Mouse (Mus musculus): ENCODE results near the gene Rbm12. TPM values are rescaled to one million over a fixed set of nuclear protein-coding genes. Genes with fewer than 3 reads are reported as not detected.
A peak's percentile ranks its signal among the peaks of the same experiment; 100 is the strongest.

Gene Rbm12
- total and polyA plus RNA-seq, 3 experiments: 9.6 to 36.5 (median 20.7) TPM

GRCm38 (mm10) chr2:156052816-156053215 is 59.0 kb downstream of the Rbm12 start, which contains the start of gene Fer1l4:
Gene Fer1l4, minus strand, starts transcription at chr2:156052947.
- no peaks in the 10 kb centered on the region for H3K79me2 ChIP-seq (replicated peaks; ENCODE audit: control insufficient read depth, extremely low read depth, insufficient read depth, poor library complexity, severe bottlenecking)
- no peak within 1 kb of the TSS for H3K27ac ChIP-seq (ENCODE audit: insufficient read depth, low read depth)
- no peak for TF ChIP-seq MAZ (IDR thresholded peaks at IDR 0.05; ENCODE audit: low read depth, low read length)
- no peak for TF ChIP-seq IRF4 (IDR thresholded peaks at IDR 0.05; ENCODE audit: low read depth, low read length)
- TF ChIP-seq GABPA (IDR thresholded peaks at IDR 0.05; ENCODE audit: insufficient replicate concordance, low read depth, low read length): no peak
- in situ Hi-C loops (cut with MboI; ENCODE audit: low pct_ligation_motif_present, low pct_unique_long_range_greater_than_20kb, low sequenced_read_pairs): no loop called here
- no peak within 1 kb of the TSS for H3K9ac ChIP-seq (ENCODE audit: insufficient read depth, low read depth)
- H3K9me3 ChIP-seq (replicated peaks; ENCODE audit: low read length): peaks cover 8% of the 10 kb centered on the region
- dilution Hi-C loops (cut with MboI; ENCODE audit: extremely low pct_ligation_motif_present, extremely low pct_unique_long_range_greater_than_20kb, low sequenced_read_pairs): no loop called here
- no peaks in the 10 kb centered on the region for H3K36me3 ChIP-seq (replicated peaks in 1 of 2; ENCODE audit: control insufficient read depth in 1 of 2, insufficient read depth in 1 of 2, low read length in 1 of 2)
- H3K27me3 ChIP-seq (replicated peaks): peaks cover 76% of the 10 kb centered on the region
- no peak for DNase-seq (ENCODE audit: extremely low read depth)
- H3K4me1 ChIP-seq (ENCODE audit: control insufficient read depth in 1 of 2, insufficient read depth in 2 of 2): peaks cover 6 to 11% of the 10 kb centered on the region in 2 experiments
- H3K4me2 ChIP-seq (ENCODE audit: insufficient read depth, low read depth, poor library complexity, severe bottlenecking): 0 out of 2 replicates have a peak within 1 kb of the TSS, but pooled peaks have one; percentile 13
- H3K4me3 ChIP-seq (replicated peaks in 1 of 3; ENCODE audit: low read depth in 2 of 3, low read length in 2 of 3, poor library complexity in 1 of 3): no peak within 1 kb of the TSS

- TF ChIP-seq CHD1 (IDR thresholded peaks at IDR 0.05; ENCODE audit: low read depth, low read length): no peak
- TF ChIP-seq IRF4 (IDR thresholded peaks at IDR 0.05; ENCODE audit: low read depth, low read length): no peak
- TF ChIP-seq NELFE (IDR thresholded peaks at IDR 0.05; ENCODE audit: low read depth, low read length): no peak
- TF ChIP-seq RCOR1 (conservative IDR thresholded peaks at IDR 0.05; ENCODE audit: low read depth, low read length): no peak
- TF ChIP-seq UBTF (IDR thresholded peaks at IDR 0.05; ENCODE audit: low read depth, low read length): no peak
- no peak for TF ChIP-seq ELF1 (IDR thresholded peaks at IDR 0.05; ENCODE audit: low read depth, low read length)
- TF ChIP-seq NRF1 (IDR thresholded peaks at IDR 0.05; ENCODE audit: low read depth, low read length): no peak
- TF ChIP-seq ZNF384 (IDR thresholded peaks at IDR 0.05; ENCODE audit: low read depth, low read length): no peak
- no peak for TF ChIP-seq HCFC1 (IDR thresholded peaks at IDR 0.05; ENCODE audit: low read depth, low read length)
- TF ChIP-seq POLR2A (IDR thresholded peaks at IDR 0.05; ENCODE audit: low read depth, low read length): no peak
- no peak for TF ChIP-seq USF1 (IDR thresholded peaks at IDR 0.05; ENCODE audit: low read depth, low read length)
- no peaks in the 10 kb centered on the region for H3K79me2 ChIP-seq (replicated peaks; ENCODE audit: control insufficient read depth, extremely low read depth, insufficient read depth, poor library complexity, severe bottlenecking)
- DNase-seq (ENCODE audit: extremely low read depth): peak; percentile 46
- H3K27me3 ChIP-seq (replicated peaks): peaks cover 93% of the 10 kb centered on the region
- H3K4me2 ChIP-seq (ENCODE audit: insufficient read depth, low read depth, poor library complexity, severe bottlenecking): peak overlapping the region; percentile 84
- dilution Hi-C loops (cut with MboI; ENCODE audit: extremely low pct_ligation_motif_present, extremely low pct_unique_long_range_greater_than_20kb, low sequenced_read_pairs) (no loop called here), in situ Hi-C loops (cut with MboI; ENCODE audit: low pct_ligation_motif_present, low pct_unique_long_range_greater_than_20kb, low sequenced_read_pairs) (no loop called here)
- H3K4me3 ChIP-seq (replicated peaks in 1 of 3; ENCODE audit: low read depth in 2 of 3, low read length in 2 of 3, poor library complexity in 1 of 3): no peak overlapping the region
- no peaks in the 10 kb centered on the region for H3K36me3 ChIP-seq (replicated peaks in 1 of 2; ENCODE audit: control insufficient read depth in 1 of 2, insufficient read depth in 1 of 2, low read length in 1 of 2)
- H3K9ac ChIP-seq (ENCODE audit: insufficient read depth, low read depth): no peak overlapping the region
- H3K4me1 ChIP-seq (ENCODE audit: control insufficient read depth in 1 of 2, insufficient read depth in 2 of 2): peaks cover 10 to 14% of the 10 kb centered on the region in 2 experiments
- H3K27ac ChIP-seq (ENCODE audit: insufficient read depth, low read depth): no peak overlapping the region
- no peaks in the 10 kb centered on the region for H3K9me3 ChIP-seq (replicated peaks; ENCODE audit: low read length)
These were observed 63.8 kb downstream of the Rbm12 start for GRCm38 (mm10) chr2:156047929-156048328.

- no peak for TF ChIP-seq MAX (IDR thresholded peaks at IDR 0.05; ENCODE audit: low read length)
- TF ChIP-seq POLR2AphosphoS2 (IDR thresholded peaks at IDR 0.05; ENCODE audit: low read depth, low read length): no peak
- no peak for TF ChIP-seq TBP (conservative IDR thresholded peaks at IDR 0.05; ENCODE audit: low read depth, low read length)
- TF ChIP-seq NELFE (IDR thresholded peaks at IDR 0.05; ENCODE audit: low read depth, low read length): no peak
- TF ChIP-seq MAZ (IDR thresholded peaks at IDR 0.05; ENCODE audit: low read depth, low read length): no peak
- Histone ChIP-seq H3K4me1 (ENCODE audit: control insufficient read depth in 1 of 2, insufficient read depth in 2 of 2) (peaks cover 9 to 11% of the 10 kb centered on the region in 2 experiments), H3K27me3 (replicated peaks) (peaks cover 70% of the 10 kb centered on the region), H3K4me2 (ENCODE audit: insufficient read depth, low read depth, poor library complexity, severe bottlenecking) (no peak overlapping the region), H3K9me3 (replicated peaks; ENCODE audit: low read length) (no peaks in the 10 kb centered on the region), H3K9ac (ENCODE audit: insufficient read depth, low read depth) (no peak overlapping the region), H3K79me2 (replicated peaks; ENCODE audit: control insufficient read depth, extremely low read depth, insufficient read depth, poor library complexity, severe bottlenecking) (no peaks in the 10 kb centered on the region), H3K36me3 (replicated peaks in 1 of 2; ENCODE audit: control insufficient read depth in 1 of 2, insufficient read depth in 1 of 2, low read length in 1 of 2) (no peaks in the 10 kb centered on the region), H3K27ac (ENCODE audit: insufficient read depth, low read depth) (no peak overlapping the region), H3K4me3 (replicated peaks in 1 of 3; ENCODE audit: low read depth in 2 of 3, low read length in 2 of 3, poor library complexity in 1 of 3) (no peak overlapping the region)
- in situ Hi-C loops (cut with MboI; ENCODE audit: low pct_ligation_motif_present, low pct_unique_long_range_greater_than_20kb, low sequenced_read_pairs) (no loop called here), dilution Hi-C loops (cut with MboI; ENCODE audit: extremely low pct_ligation_motif_present, extremely low pct_unique_long_range_greater_than_20kb, low sequenced_read_pairs) (no loop called here)
- DNase-seq (ENCODE audit: extremely low read depth): no peak
These were observed 68.9 kb downstream of the Rbm12 start for GRCm38 (mm10) chr2:156042903-156043302.

Data from CH12.LX (cell line).